Mouse (Mus musculus) neural tube, embryonic 14.5 days (tissue): Measurements from ENCODE around the gene Decr2. TPM values are rescaled to one million over a fixed set of nuclear protein-coding genes. Genes with fewer than 3 reads are reported as not detected.
"Not testable (repeated sequence)": the region's sequence is repeated elsewhere in the genome, so short reads cannot be mapped to it uniquely, and the experiment has no call there.

Experiments used
- ATAC-seq: fragments of 200-750 bp; cut with Nextera tagmentation; 2 replicates; pipeline ENCODE4 v1.8.0; 2017; ENCODE audit warnings: low read depth, mild to moderate bottlenecking, moderate TSS enrichment, moderate library complexity
- H3K27ac ChIP-seq: fragments of 300-500 bp; sonication (generic); 2 replicates; pipeline ENCODE4 v1.5.1; 2014; ENCODE audit warnings: low read depth, mild to moderate bottlenecking, control low read depth, low read length, moderate library complexity, mixed read lengths
- H3K27me3 ChIP-seq: fragments of 300-500 bp; sonication (generic); 2 replicates; pipeline ENCODE4 v1.6.1; 2014; ENCODE audit warnings: low read length; ENCODE audit not compliant: control insufficient read depth, insufficient read depth
- H3K36me3 ChIP-seq: fragments of 300-500 bp; sonication (generic); 2 replicates; pipeline ENCODE4 v1.6.1; 2014; ENCODE audit warnings: low read length, mixed read lengths; ENCODE audit not compliant: control insufficient read depth, insufficient read depth
- H3K4me1 ChIP-seq: fragments of 300-500 bp; sonication (generic); 2 replicates; pipeline ENCODE4 v1.6.1; 2014; ENCODE audit warnings: low read length; ENCODE audit not compliant: control insufficient read depth, insufficient read depth
- H3K4me2 ChIP-seq: fragments of 300-500 bp; sonication (generic); 2 replicates; pipeline ENCODE4 v1.6.1; 2014; ENCODE audit warnings: mild to moderate bottlenecking, low read depth, low read length, control low read depth
- H3K4me3 ChIP-seq: fragments of 300-500 bp; sonication (generic); 2 replicates; pipeline ENCODE4 v1.5.1; 2014; ENCODE audit warnings: low read depth, low read length, control low read depth, mixed read lengths
- H3K9ac ChIP-seq: fragments of 300-500 bp; sonication (generic); replicated peaks from 2 replicates; pipeline ENCODE4 v1.6.1; 2014; ENCODE audit warnings: low read depth, mild to moderate bottlenecking, control low read depth, low read length, mixed read lengths
- H3K9me3 ChIP-seq: fragments of 300-500 bp; sonication (generic); 2 replicates; pipeline ENCODE4 v1.6.1; 2016; ENCODE audit warnings: low read length; ENCODE audit not compliant: control insufficient read depth
- WGBS: fragments of 180-500 bp; shearing (Covaris S2); extraction: QIAGEN DNeasy Blood & Tissue Kit; methylation state at CpG from one replicate; pipeline ENCODE4 v1.1.7; 2014; 5-methylcytosine and 5-hydroxymethylcytosine counted together
- polyA plus RNA-seq: library from polyadenylated mRNA; unstranded; fragments of >200 nt; fragmentation: Nextera tagmentation; extraction: Ambion mirVana; gene quantifications from 2 replicates; pipeline ENCODE4 v1.2.1, GENCODE M21; 2014

Decr2 gene
- polyA plus RNA-seq, 1 experiment from 2014 or later, result 33.4 TPM

DNA sequence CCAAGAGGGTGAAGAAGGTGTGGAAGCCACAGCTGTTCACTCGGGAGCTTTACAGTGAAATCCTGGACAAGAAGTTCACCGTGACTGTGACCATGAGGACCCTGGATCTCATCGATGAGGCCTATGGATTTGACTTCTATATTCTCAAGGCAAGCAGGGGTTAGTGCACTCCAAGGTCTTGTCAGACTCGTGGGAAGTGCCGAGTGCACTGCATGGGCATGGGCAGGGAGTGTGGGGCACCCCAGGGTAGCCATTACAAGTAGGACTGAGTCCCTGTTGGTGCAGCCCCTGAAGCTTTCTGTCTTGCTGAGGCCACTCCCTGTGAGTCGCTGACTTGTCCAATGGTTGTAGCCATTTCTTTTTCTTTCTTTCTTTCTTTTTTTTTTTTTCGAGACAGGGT, 34.4 kb upstream of the Decr2 start:
- 93% methylated on average over 7 of the region's 7 CpGs for WGBS
- Histone ChIP-seq H3K27ac (no peak overlapping the region), H3K4me2 (peak overlapping the region; percentile 88; the same call in 1 of the 2 replicates), H3K4me3 (peak overlapping the region; percentile 88), H3K9ac (no peak overlapping the region), H3K36me3 (peaks cover 23% of the 10 kb centered on the region), H3K27me3 (no peaks in the 10 kb centered on the region), H3K9me3 (no peaks in the 10 kb centered on the region), H3K4me1 (peaks cover 10% of the 10 kb centered on the region)
- ATAC-seq, result no peak

DNA sequence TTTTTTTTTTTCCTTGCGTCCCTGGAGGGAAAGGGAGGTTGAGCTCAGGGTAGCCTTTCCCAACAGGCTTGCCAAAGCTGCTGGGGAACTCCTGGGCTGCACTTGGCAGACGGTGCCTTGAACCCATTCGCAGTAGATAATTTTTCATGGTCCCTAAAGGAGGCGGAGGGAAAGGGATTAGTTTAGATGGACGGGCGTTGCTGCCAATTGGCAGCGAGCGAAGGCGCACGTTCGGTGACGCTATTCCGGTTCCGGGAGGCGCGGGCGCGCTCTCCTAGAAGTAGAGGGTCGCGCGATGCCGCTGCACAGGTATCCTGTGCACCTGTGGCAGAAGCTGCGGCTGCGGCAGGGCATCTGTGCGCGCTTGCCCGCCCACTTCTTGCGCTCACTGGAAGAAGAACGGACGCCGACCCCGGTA, 33.1 kb upstream of the Decr2 start, which contains the start of gene Mrpl28:
Gene Mrpl28 (plus strand): TSS at position 234 of the 418 bp plus-strand sequence.
- under 1% methylated on average over 32 of the region's 32 CpGs for WGBS
- peak; percentile 90 for ATAC-seq
- Histone ChIP-seq H3K4me1 (peaks cover 10% of the 10 kb centered on the region), H3K27me3 (no peaks in the 10 kb centered on the region), H3K36me3 (peaks cover 16% of the 10 kb centered on the region), H3K4me3 (peak within 1 kb of the TSS; percentile 88), H3K9me3 (no peaks in the 10 kb centered on the region), H3K27ac (no peak within 1 kb of the TSS), H3K9ac (peak within 1 kb of the TSS; percentile 78), H3K4me2 (peak within 1 kb of the TSS; percentile 88)

DNA sequence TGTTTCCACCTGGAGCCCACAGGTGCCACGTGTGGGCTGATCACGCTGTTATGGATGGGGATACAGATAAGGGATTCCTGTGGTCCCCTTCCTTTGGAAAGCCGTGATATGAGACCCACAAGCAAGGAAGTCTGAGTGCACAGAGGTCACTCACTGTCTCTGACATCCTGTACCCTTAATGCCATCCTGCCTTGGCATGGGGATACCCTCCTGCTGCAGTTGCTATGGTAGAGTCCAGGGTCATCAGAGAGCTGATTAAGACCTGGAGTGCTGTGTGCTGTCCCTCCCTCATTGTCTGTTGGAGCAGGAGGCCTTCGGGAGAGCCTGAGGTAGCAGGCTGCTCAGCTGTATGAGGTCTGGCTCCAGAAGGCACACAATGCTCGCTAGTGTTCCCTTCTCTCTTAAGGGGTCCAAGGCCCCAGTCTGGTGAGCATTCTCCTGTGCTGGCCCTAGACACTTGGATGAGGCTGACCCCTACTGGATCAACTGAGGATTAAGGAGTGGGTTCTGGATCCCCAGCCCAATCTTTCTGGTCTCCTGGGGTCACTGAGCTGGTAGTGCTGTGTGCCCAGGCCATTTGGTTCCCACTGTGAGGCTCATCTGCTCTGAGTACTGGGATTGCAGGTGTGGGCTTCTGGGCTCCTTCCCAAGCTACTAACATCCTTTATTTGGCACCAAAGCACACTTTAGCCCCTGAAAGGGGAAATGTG, 32.4 kb upstream of the Decr2 start:
- H3K9ac ChIP-seq, result no peak overlapping the region
- no peak overlapping the region for H3K27ac ChIP-seq
- H3K9me3 ChIP-seq, result no peaks in the 10 kb centered on the region
- H3K4me3 ChIP-seq, result no peak overlapping the region
- peak; percentile 9; the same call in 1 of the 2 replicates for ATAC-seq
- peaks cover 15% of the 10 kb centered on the region for H3K36me3 ChIP-seq
- WGBS, result 70% methylated on average over 5 of the region's 5 CpGs
- no peaks in the 10 kb centered on the region for H3K27me3 ChIP-seq
- no peak overlapping the region for H3K4me2 ChIP-seq
- peaks cover 10% of the 10 kb centered on the region for H3K4me1 ChIP-seq

DNA sequence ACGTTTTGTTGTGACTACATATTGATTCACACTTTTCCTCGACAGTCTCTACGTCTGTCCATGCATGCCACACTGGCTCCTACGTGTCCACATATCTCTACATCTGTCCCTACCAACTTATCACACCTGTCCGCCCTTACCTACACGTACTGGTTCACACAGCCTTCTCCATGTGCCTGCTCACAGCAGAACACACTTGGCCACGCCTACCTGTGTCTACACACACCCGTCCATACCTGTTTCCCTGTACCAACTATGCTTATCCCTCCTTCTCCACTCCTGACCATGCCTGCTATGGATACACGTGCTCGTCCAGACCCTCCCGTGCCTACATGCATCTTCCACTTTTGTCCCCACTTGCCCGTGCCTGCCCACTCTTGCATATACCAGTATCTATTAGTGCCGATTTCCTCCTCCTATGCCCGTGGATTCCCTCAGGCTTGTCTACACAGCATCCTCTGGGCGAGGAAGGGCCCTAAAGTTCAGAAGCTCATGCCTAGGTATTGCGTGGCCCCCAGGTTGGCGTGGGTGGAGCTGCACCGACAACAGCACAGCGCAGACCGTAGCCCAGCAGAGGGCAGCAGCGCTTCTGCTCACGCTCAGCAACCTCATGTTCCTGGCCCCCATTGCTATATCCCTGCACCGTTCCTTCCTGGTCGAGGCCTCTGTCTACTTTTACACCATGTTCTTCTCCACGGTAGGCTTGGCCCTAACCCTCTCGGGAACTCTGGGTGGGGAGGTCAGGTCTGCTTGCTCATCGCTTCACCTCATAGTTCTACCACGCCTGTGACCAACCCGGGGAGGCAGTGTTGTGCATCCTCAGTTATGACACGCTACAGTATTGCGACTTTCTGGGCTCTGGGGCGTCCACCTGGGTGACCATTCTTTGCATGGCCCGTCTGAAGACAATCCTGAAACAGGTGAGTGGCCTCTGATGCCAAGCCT, 29.9 kb upstream of the Decr2 start:
- Histone ChIP-seq H3K4me2 (no peak overlapping the region), H3K9me3 (no peaks in the 10 kb centered on the region)

DNA sequence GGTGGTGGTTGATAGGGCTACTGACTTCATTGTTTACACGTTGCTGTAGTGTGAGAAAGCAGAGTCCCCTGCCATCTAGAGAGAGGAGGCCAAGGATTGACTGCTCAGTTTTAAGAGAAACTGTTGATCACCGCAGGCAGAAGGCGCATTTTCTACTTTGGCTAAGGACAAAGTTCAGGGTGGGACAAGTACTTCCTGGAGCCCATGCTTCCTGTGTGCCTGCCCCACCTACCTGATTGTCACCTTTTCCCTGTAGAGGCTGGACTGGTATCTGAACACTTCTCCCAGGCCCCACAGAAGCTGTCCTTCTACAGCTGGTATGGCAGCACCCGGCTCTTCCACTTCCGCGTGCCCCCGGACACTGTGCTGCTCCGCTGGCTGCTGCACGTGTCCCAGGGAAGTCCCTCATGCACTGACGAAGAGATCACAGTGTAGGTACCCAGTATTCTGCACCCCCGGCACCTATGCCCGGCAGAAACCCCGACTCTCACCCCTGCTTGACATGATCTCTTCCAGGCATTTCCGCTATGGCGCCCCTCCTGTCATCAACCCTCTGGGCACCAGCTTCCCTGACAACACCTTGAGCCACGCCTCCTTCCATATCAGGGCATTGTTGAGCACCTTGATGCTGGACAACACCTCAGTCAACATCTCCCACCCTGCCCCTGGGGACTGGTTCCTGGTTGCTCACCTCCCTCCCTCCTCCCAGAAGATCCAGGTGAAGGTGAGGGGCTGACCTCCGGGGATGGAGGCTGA, 26.5 kb upstream of the Decr2 start:
- no peak overlapping the region for H3K4me3 ChIP-seq
- 0 out of 2 replicates have a peak, but pooled peaks cover 2% of the 10 kb centered on the region for H3K4me1 ChIP-seq
- H3K4me2 ChIP-seq, result no peak overlapping the region
- WGBS, result 91% methylated on average over 17 of the region's 17 CpGs
- no peak for ATAC-seq
- no peaks in the 10 kb centered on the region for H3K9me3 ChIP-seq
- no peaks in the 10 kb centered on the region for H3K36me3 ChIP-seq
- no peak overlapping the region for H3K27ac ChIP-seq
- 0 out of 2 replicates have a peak, but pooled peaks cover 3% of the 10 kb centered on the region for H3K27me3 ChIP-seq
- no peak overlapping the region for H3K9ac ChIP-seq

More for the DNA sequence above, 29.9 kb upstream of the Decr2 start:
- ATAC-seq, result 0 out of 2 replicates have a peak, but pooled peaks have one; percentile 11
- H3K4me1 ChIP-seq, result peaks cover 10% of the 10 kb centered on the region
- H3K27me3 ChIP-seq, result no peaks in the 10 kb centered on the region
- WGBS, result 51% methylated on average over 33 of the region's 33 CpGs
- no peak overlapping the region for H3K27ac ChIP-seq
- H3K4me3 ChIP-seq, result no peak overlapping the region
- H3K9ac ChIP-seq, result no peak overlapping the region; the same call in 1 of the 2 replicates
- no peaks in the 10 kb centered on the region for H3K36me3 ChIP-seq

DNA sequence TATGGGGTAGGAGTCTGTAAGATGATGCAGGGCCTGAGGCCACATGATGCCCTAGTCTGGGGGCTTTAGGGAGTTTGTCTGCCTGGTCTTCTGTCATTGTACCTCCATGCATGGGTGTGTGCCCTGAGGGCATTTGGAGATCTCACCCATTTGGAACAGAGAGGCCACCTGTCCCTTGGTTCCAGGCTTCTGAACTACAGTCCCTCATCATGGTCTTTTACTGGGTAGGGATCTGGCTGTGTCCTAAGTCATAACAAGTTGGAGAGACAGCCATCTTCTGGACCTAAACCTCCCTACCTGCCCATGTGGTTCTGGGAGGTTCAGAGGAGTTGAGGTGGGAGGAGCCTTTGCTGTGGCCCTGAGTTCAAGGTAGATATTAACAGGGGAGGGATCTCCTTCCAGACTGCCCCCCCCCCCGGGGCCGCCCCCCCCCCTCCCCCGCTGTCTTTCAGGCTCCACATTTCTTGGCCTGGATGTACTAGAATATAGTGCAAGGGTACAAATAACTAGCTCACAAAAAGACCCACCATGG, 25.9 kb upstream of the Decr2 start:
- Histone ChIP-seq H3K4me1 (0 out of 2 replicates have a peak, but pooled peaks cover 2% of the 10 kb centered on the region), H3K9me3 (no peaks in the 10 kb centered on the region), H3K4me3 (no peak overlapping the region), H3K27ac (no peak overlapping the region), H3K36me3 (no peaks in the 10 kb centered on the region), H3K27me3 (0 out of 2 replicates have a peak, but pooled peaks cover 3% of the 10 kb centered on the region), H3K9ac (no peak overlapping the region), H3K4me2 (no peak overlapping the region)
- ATAC-seq, result no peak
- WGBS, result 71% methylated on average over 2 of the region's 3 CpGs

DNA sequence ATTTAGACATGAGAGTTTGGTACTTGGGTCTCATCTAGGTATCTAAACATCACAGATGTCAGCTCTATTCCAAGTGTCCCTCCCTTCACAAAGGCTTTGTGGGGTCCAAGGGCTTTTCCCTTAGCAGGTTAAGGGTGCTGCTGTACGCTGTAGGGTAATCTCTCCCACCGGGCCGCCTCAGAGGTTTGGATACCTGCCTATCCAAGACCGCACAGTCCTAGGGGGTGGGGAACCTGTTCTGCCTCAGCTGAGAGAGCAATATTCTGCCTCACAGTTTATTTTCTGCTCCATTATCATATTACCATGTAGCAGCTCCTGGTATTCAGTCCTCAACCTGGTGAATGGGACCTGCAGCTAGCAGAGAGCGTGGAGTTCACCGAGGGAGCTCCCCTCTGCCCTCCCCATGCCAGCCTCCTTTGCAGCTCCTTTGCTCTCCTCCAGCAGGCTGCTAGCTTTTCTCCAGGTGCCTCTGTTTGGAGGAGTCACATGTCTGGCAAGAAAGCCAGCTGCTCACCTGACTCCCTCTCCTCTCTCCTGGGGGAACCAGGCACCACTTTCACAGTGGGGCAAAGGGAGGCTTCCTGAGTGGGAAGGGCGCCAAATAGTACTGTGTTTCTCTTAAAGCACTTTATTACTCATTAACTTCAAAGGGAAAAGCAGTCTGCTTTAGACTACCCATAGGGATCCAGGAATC, 25.2 kb upstream of the Decr2 start:
- Histone ChIP-seq H3K9me3 (no peaks in the 10 kb centered on the region), H3K9ac (no peak overlapping the region), H3K4me3 (no peak overlapping the region), H3K4me1 (0 out of 2 replicates have a peak, but pooled peaks cover 2% of the 10 kb centered on the region), H3K4me2 (no peak overlapping the region), H3K27me3 (0 out of 2 replicates have a peak, but pooled peaks cover 3% of the 10 kb centered on the region), H3K27ac (no peak overlapping the region), H3K36me3 (no peaks in the 10 kb centered on the region)
- ATAC-seq, result no peak
- WGBS, result 90% methylated on average over 7 of the region's 7 CpGs

DNA sequence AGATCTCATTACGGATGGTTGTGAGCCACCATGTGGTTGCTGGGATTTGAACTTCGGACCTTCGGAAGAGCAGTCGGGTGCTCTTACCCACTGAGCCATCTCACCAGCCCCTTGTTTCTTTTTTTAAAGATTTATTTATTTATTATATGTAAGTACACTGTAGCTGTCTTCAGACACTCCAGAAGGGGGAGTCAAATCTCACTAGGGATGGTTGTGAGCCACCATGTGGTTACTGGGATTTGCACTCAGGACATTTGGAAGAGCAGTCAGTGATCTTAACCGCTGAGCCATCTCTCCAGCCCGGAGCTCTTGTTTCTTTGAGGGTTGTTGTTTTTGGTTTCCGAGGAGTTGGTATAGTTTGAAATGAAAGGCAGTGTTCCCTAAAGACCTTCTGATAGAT, 24.3 kb upstream of the Decr2 start:
- H3K9ac ChIP-seq, H3K36me3 ChIP-seq, H3K27ac ChIP-seq, H3K27me3 ChIP-seq, H3K4me3 ChIP-seq, H3K9me3 ChIP-seq, ATAC-seq, H3K4me2 ChIP-seq, H3K4me1 ChIP-seq: not testable (repeated sequence)
- WGBS, result 68% methylated on average over 7 of the region's 7 CpGs
